Mouse (Mus musculus) G1E (cell line): ENCODE data around the gene Tead2.

ENCODE experiments used
- CTCF ChIP-seq: IDR thresholded peaks from 2 replicates; pipeline ENCODE4 v1.5.1; 2012; ENCODE audit warnings: low read depth, low read length, inconsistent platforms, mixed read lengths
- POLR2AphosphoS5 ChIP-seq: IDR thresholded peaks from 2 replicates; pipeline ENCODE4 v1.6.1; 2012; ENCODE audit warnings: low read depth, low read length, inconsistent platforms; ENCODE audit not compliant: insufficient replicate concordance

DNA sequence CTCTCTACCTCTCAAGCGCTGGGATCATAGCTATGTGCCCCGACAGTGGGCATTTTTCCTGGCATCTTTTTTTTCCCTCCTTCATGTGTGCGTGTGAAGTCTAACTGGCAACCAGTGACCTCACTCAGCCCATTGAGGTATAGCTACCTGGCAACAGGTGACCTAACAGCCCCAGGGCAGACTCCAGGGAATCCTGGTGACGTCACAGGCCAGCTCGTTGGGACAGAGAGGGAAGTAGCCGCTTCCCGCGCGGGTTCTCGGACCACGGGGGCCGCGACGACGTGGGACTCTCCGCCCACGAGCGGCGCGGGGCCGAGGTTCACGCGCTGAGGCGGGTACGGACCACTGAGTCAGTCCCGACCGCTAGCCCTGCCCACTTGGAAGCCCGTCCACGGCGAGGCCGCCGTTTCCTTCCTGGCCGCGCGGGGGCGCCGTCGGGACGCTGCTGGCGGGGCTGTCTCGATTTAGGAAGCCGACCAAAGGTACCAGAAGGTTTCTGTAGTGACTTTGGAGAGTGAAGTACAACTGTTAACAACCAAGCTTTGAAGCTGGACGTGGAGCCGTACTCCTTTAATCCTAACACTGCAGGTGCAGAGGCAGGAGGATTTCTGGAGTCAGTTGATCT is 61.7 kb downstream of the Tead2 start, which contains the start of gene Slc6a21:
- TF ChIP-seq CTCF, result peak; percentile 42; the same call in 1 of the 2 replicates
- TF ChIP-seq POLR2AphosphoS5, result no peak
